Mouse (Mus musculus) G1E (cell line): ENCODE results near the gene Smdt1.

Experiments
- CTCF ChIP-seq: IDR thresholded peaks from 2 replicates; pipeline ENCODE4 v1.5.1; 2012; ENCODE audit warnings: low read depth, low read length, inconsistent platforms, mixed read lengths
- GATA1 ChIP-seq: IDR thresholded peaks from 2 replicates; pipeline ENCODE4 v1.6.1; 2012; ENCODE audit warnings: borderline replicate concordance, low read length, inconsistent platforms, mixed read lengths
- POLR2AphosphoS5 ChIP-seq: IDR thresholded peaks from 2 replicates; pipeline ENCODE4 v1.6.1; 2012; ENCODE audit warnings: low read depth, low read length, inconsistent platforms; ENCODE audit not compliant: insufficient replicate concordance
- TAL1 ChIP-seq: conservative IDR thresholded peaks from 2 replicates; pipeline ENCODE4 v1.6.1; 2012; ENCODE audit warnings: low read depth, low read length, inconsistent platforms, mixed read lengths

- peak; percentile 77; the same call in 1 of the 2 replicates for TF ChIP-seq POLR2AphosphoS5
- no peak for TF ChIP-seq CTCF
- no peak for TF ChIP-seq GATA1
- no peak for TF ChIP-seq TAL1
Measured at GRCm38 (mm10) chr15:82348999-82349341, 10.2 kb downstream of the Smdt1 start.
